Mouse (Mus musculus) ZHBTc4 (cell line): ENCODE results near the gene Tnip1.
"Not testable (repeated sequence)": the region's sequence is repeated elsewhere in the genome, so short reads cannot be mapped to it uniquely, and the experiment has no call there.

ENCODE experiments used
- DNase-seq: peaks from one replicate; pipeline ENCODE4 v3.0.0-alpha.2; 2011; ENCODE audit warnings: low read depth, low spot score

The Tnip1 gene

GRCm38 (mm10) chr11:54910081-54910665 is 52.5 kb downstream of the Tnip1 start:
- DNase-seq, result no peak

- no peak for DNase-seq
Measured at GRCm38 (mm10) chr11:54909273-54909672, 53.4 kb downstream of the Tnip1 start.

GRCm38 (mm10) chr11:54907259-54907658 is 55.5 kb downstream of the Tnip1 start:
- no peak for DNase-seq

GRCm38 (mm10) chr11:54906466-54906865 is 56.3 kb downstream of the Tnip1 start:
- DNase-seq, result no peak

- no peak for DNase-seq
Measured at GRCm38 (mm10) chr11:54905931-54906330, 56.8 kb downstream of the Tnip1 start.

GRCm38 (mm10) chr11:54905086-54905485 is 57.6 kb downstream of the Tnip1 start:
- no peak for DNase-seq

- peak; percentile 28 for DNase-seq
Measured at GRCm38 (mm10) chr11:54903940-54904706, 58.6 kb downstream of the Tnip1 start.

- DNase-seq, result no peak
Measured at GRCm38 (mm10) chr11:54903339-54903738, 59.4 kb downstream of the Tnip1 start.

- DNase-seq, result peak; percentile 84
Measured at GRCm38 (mm10) chr11:54902333-54903323, 60.1 kb downstream of the Tnip1 start, which contains the start of gene Gpx3. Gene Gpx3, plus strand, starts transcription at chr11:54902453.

- DNase-seq, result no peak
Measured at GRCm38 (mm10) chr11:54899657-54900056, 63.1 kb downstream of the Tnip1 start.

GRCm38 (mm10) chr11:54897470-54897869 is 65.2 kb downstream of the Tnip1 start:
- no peak for DNase-seq

- DNase-seq, result not testable (repeated sequence)
Measured at GRCm38 (mm10) chr11:54896646-54897045, 66.1 kb downstream of the Tnip1 start.

- no peak for DNase-seq
Measured at GRCm38 (mm10) chr11:54894589-54894988, 68.1 kb downstream of the Tnip1 start.

- DNase-seq, result no peak
Measured at GRCm38 (mm10) chr11:54892091-54892490, 70.6 kb downstream of the Tnip1 start.

GRCm38 (mm10) chr11:54891341-54891740 is 71.4 kb downstream of the Tnip1 start:
- DNase-seq, result no peak

- DNase-seq, result no peak
Measured at GRCm38 (mm10) chr11:54887927-54888326, 74.8 kb downstream of the Tnip1 start.

GRCm38 (mm10) chr11:54885406-54885805 is 77.3 kb downstream of the Tnip1 start:
- no peak for DNase-seq

- no peak for DNase-seq
Measured at GRCm38 (mm10) chr11:54884937-54885336, 77.8 kb downstream of the Tnip1 start.

GRCm38 (mm10) chr11:54884197-54884828 is 78.4 kb downstream of the Tnip1 start:
- DNase-seq, result no peak

- DNase-seq, result peak; percentile 82
Measured at GRCm38 (mm10) chr11:54882671-54883070, 80.0 kb downstream of the Tnip1 start.

GRCm38 (mm10) chr11:54881051-54881474 is 81.7 kb downstream of the Tnip1 start:
- no peak for DNase-seq
